Mouse (Mus musculus) limb, embryonic 11.5 days (tissue): ENCODE results near the gene Tiam1. TPM values are rescaled to one million over a fixed set of nuclear protein-coding genes. Genes with fewer than 3 reads are reported as not detected.

Experiments
- ATAC-seq: fragments of 200-750 bp; cut with Nextera tagmentation; 2 replicates; pipeline ENCODE4 v1.8.0; 2017; ENCODE audit warnings: low read depth; ENCODE audit not compliant: insufficient number of reproducible peaks, low FRiP score, low TSS enrichment
- DNase-seq: peaks from one replicate; pipeline ENCODE4 v3.0.0-alpha.2; 2015; ENCODE audit warnings: low spot score
- H3K27ac ChIP-seq: fragments of 300-500 bp; sonication (generic); replicated peaks from 2 replicates; pipeline ENCODE4 v1.5.1; 2014; ENCODE audit warnings: low read depth, mild to moderate bottlenecking, low read length
- H3K27me3 ChIP-seq: fragments of 300-500 bp; sonication (generic); 2 replicates; pipeline ENCODE4 v1.6.1; 2014; ENCODE audit warnings: mild to moderate bottlenecking, low read length, mixed read lengths; ENCODE audit not compliant: control insufficient read depth, insufficient read depth
- H3K36me3 ChIP-seq: fragments of 300-500 bp; sonication (generic); 2 replicates; pipeline ENCODE4 v1.6.1; 2014; ENCODE audit warnings: mild to moderate bottlenecking, low read length, moderate library complexity, mixed read lengths; ENCODE audit not compliant: control insufficient read depth, insufficient read depth
- H3K4me1 ChIP-seq: fragments of 300-500 bp; sonication (generic); 2 replicates; pipeline ENCODE4 v1.6.1; 2014; ENCODE audit warnings: low read length, mixed read lengths; ENCODE audit not compliant: control insufficient read depth, insufficient read depth
- H3K4me2 ChIP-seq: fragments of 300-500 bp; sonication (generic); 2 replicates; pipeline ENCODE4 v1.6.1; 2014; ENCODE audit warnings: low read depth, mild to moderate bottlenecking, moderate library complexity; ENCODE audit not compliant: severe bottlenecking
- H3K4me3 ChIP-seq: fragments of 300-500 bp; sonication (generic); 2 replicates; pipeline ENCODE4 v1.5.1; 2014; ENCODE audit warnings: low read depth, low read length
- H3K9ac ChIP-seq: fragments of 300-500 bp; sonication (generic); 2 replicates; pipeline ENCODE4 v1.6.1; 2014; ENCODE audit warnings: mild to moderate bottlenecking, low read length
- H3K9me3 ChIP-seq: fragments of 300-500 bp; sonication (generic); 2 replicates; pipeline ENCODE4 v1.6.1; 2016; ENCODE audit warnings: low read length; ENCODE audit not compliant: control insufficient read depth
- WGBS: fragments of 180-500 bp; shearing (Covaris S2); extraction: QIAGEN DNeasy Blood & Tissue Kit; methylation state at CpG from one replicate; pipeline ENCODE4 v1.1.7; 2014; 5-methylcytosine and 5-hydroxymethylcytosine counted together
- polyA plus RNA-seq: library from polyadenylated mRNA; unstranded; fragments of >200 nt; fragmentation: Nextera tagmentation; extraction: Ambion mirVana; gene quantifications from 2 replicates; pipeline ENCODE4 v1.2.1, GENCODE M21; 2014

The Tiam1 gene
- polyA plus RNA-seq, 1 experiment from 2014 or later = 53.3 TPM

DNA sequence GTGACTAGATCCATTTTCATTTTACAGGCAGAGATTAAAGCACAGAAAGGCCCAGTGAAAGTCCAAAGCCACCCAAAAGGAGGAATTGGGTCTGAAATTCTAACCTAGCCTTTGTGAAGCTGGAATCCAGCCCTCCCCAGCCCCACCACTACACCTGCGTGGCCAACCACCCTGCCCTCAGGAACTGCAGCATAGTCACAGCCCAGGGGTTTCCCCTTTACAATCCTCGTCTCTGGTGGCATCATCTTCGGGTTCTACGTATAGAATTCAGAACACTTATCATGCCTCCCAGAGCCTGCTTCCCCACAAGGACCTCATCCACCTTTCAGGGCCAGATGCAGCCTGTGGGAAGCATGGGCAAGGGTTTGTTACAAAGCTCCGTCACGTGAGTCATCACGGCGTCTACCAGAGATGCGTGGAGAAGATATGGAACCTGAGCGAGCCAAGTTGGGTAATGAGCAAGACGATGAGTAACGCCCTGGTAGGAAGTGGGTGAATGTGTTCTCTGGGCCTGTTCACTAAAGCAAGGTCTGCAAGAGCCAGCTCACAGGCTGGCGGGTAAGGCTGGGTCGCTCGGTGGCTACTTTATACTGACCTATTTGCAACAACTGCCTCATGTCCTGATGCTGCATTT, 170.6 kb downstream of the Tiam1 start:
- Histone ChIP-seq H3K9ac (no peak overlapping the region), H3K36me3 (no peaks in the 10 kb centered on the region), H3K4me2 (no peak overlapping the region), H3K4me3 (no peak overlapping the region), H3K27ac (no peak overlapping the region), H3K27me3 (no peaks in the 10 kb centered on the region), H3K9me3 (no peaks in the 10 kb centered on the region), H3K4me1 (no peaks in the 10 kb centered on the region)
- ATAC-seq = no peak
- 93% methylated on average over 15 of the region's 15 CpGs for WGBS
- DNase-seq = no peak

DNA sequence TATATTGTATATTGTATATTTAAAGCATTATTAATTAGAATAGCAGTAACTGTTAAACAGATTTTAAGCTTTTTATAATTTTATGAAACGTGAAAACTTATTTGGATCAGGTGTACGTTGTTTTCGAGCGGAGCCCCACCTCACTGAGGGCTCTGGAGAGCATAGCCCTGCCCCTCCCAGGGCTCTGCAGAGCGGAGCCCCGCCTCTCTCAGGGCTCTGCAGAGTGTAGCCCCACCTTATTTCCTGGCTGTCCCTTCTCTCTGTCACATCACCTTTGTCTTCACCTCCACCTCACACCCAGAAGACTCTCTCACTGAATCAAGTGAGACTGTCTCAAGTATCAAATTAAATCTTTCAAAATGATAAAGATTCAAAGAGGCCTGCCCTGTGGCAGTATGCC, 171.6 kb downstream of the Tiam1 start:
- Histone ChIP-seq H3K4me2 (no peak overlapping the region), H3K36me3 (no peaks in the 10 kb centered on the region), H3K27ac (no peak overlapping the region), H3K9me3 (no peaks in the 10 kb centered on the region), H3K4me1 (no peaks in the 10 kb centered on the region), H3K9ac (no peak overlapping the region), H3K4me3 (no peak overlapping the region), H3K27me3 (no peaks in the 10 kb centered on the region)
- DNase-seq = no peak
- WGBS = 89% methylated on average over 6 of the region's 6 CpGs
- no peak for ATAC-seq

DNA sequence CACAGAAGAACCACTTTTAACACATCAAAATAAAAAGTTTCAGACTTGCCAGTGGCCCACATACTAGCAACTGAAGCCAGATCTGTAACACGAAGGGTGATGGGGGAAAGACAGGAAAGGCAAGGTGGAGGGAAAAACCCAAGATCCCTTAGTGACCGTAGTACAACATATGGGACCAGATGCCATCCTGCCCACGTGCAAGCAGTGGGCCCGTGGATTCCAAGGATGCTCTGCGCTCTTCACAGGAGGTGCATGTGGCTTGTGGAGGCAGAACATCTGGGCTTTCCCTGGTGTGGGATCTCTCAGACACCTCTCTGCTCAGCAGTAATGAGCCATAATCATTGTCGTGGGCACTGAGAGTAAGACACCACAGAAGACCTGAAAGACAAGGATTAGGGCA, 175.5 kb downstream of the Tiam1 start:
- Histone ChIP-seq H3K9me3 (no peaks in the 10 kb centered on the region), H3K36me3 (no peaks in the 10 kb centered on the region), H3K27me3 (no peaks in the 10 kb centered on the region), H3K4me1 (no peaks in the 10 kb centered on the region), H3K9ac (no peak overlapping the region), H3K4me3 (no peak overlapping the region), H3K4me2 (no peak overlapping the region), H3K27ac (no peak overlapping the region)
- ATAC-seq (no peak), DNase-seq (no peak)
- WGBS = 75% methylated on average over 6 of the region's 6 CpGs

DNA sequence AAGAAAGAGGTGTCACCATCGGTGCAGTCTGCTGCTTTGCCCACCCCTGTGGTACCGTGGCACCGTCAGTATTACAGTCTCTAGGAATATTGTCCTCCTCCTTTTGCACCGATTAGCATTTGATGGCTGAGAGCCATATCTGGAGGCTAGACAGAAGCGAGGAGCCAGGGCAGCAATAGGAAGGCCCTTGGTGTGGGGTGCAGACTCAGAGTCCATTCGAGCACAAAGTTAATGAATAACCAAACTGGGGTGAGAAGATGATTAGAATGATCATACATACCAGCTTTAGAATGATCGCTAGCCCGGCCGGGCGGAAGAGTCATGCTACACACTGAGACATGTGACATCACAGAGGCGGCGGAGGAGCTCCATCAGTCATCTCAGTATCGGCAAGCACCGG, 180.7 kb downstream of the Tiam1 start:
- H3K4me2 ChIP-seq = no peak overlapping the region
- peaks cover 18% of the 10 kb centered on the region for H3K4me1 ChIP-seq

DNA sequence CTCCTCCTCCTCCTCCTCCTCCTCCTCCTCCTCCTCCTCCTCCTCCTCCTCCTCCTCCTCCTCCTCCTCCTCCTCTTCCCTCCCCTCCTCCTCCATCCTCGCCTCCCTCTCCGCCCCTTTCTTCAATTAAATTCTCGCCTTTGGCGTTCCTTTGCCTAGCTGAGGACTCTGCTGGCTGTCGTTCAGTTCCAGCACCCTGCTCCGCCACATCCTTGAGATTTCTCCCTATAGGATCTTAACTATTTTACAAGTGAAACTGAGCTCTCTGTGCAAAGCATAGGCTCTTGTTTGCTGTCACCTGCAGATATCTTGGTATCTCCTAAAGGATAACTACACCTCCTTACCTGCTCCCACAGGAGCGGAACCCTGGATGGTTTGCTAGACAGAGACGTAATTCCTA, 182.7 kb downstream of the Tiam1 start:
- Histone ChIP-seq H3K4me1 (peaks cover 18% of the 10 kb centered on the region), H3K4me3 (peak overlapping the region; percentile 42), H3K4me2 (peak overlapping the region; percentile 88), H3K9me3 (no peaks in the 10 kb centered on the region), H3K9ac (no peak overlapping the region), H3K27me3 (no peaks in the 10 kb centered on the region), H3K36me3 (no peaks in the 10 kb centered on the region), H3K27ac (no peak overlapping the region)
- ATAC-seq (no peak), DNase-seq (no peak)
- 27% methylated on average over 5 of the region's 8 CpGs for WGBS

More for the DNA sequence above, 180.7 kb downstream of the Tiam1 start:
- Histone ChIP-seq H3K9me3 (no peaks in the 10 kb centered on the region), H3K27me3 (no peaks in the 10 kb centered on the region), H3K27ac (no peak overlapping the region), H3K36me3 (no peaks in the 10 kb centered on the region), H3K9ac (no peak overlapping the region), H3K4me3 (no peak overlapping the region)
- WGBS = 97% methylated on average over 14 of the region's 14 CpGs
- no peak for ATAC-seq
- no peak for DNase-seq

DNA sequence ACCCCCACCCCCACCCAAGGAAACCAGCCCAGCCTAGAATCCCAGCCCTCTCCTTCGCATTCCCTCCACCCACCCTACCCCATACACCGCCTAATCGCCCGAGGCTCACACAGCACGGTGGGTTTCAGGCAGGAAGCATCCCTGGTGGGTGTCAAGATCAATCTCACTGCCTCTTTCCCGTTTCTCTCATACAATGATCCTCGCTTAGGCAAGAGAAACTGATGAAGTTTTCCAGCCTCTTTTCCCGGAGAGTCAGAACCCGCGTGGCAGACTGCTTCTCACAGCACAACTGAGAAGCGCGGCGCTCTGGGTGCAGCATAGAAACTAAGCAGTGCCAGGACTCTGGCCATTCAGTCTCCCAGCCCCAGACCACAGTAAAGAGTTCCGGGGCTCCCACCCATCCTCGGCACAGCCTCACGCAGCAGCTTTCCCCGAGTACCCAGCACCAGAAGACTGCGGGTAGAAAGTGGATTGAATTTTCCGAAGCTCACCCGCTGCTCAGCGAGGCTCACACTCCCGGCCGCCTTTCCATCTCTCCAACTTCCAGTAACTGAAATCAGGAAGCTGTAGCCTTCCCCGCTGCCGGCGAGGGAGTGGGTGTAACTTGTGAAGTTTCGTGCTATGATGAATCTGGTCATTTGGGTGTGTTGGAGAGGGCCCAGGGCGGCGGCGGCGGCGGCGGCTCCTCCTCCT, 183.2 kb downstream of the Tiam1 start:
- H3K4me2 ChIP-seq = peak overlapping the region; percentile 88
- no peaks in the 10 kb centered on the region for H3K36me3 ChIP-seq
- peak overlapping the region; percentile 59 for H3K9ac ChIP-seq
- H3K4me3 ChIP-seq = peak overlapping the region; percentile 42
- H3K9me3 ChIP-seq = no peaks in the 10 kb centered on the region
- peak; percentile 67 for ATAC-seq
- H3K27me3 ChIP-seq = no peaks in the 10 kb centered on the region
- under 1% methylated on average over 30 of the region's 33 CpGs for WGBS
- H3K4me1 ChIP-seq = peaks cover 18% of the 10 kb centered on the region
- H3K27ac ChIP-seq = 0 out of 2 replicates have a peak overlapping the region, but pooled peaks have one; percentile 36
- peak; percentile 64 for DNase-seq

DNA sequence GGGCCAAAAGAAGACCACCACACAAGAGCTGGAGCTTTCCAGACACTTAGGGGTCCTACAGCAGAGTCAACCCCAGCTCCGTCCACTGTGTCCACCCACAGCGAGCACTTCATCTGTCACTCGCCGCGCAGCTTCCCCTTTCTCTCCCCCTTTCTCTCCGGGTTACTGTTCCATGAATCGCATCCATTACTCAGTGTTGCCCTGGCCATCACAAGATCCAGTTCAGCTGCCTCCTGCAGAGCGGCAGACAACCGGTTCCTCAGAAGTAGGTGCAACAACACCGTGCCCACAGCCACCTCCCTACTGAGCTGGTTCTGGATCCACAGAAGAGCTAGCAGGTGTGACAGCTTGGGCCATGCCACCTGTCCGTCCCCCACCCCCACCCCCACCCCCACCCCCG, 184.6 kb downstream of the Tiam1 start:
- 25% methylated on average over 12 of the region's 12 CpGs for WGBS
- no peaks in the 10 kb centered on the region for H3K9me3 ChIP-seq
- DNase-seq = no peak
- H3K27me3 ChIP-seq = no peaks in the 10 kb centered on the region
- H3K4me1 ChIP-seq = peaks cover 25% of the 10 kb centered on the region
- no peak for ATAC-seq
- no peak overlapping the region for H3K9ac ChIP-seq
- peak overlapping the region; percentile 88 for H3K4me2 ChIP-seq
- H3K36me3 ChIP-seq = no peaks in the 10 kb centered on the region
- no peak overlapping the region for H3K27ac ChIP-seq
- H3K4me3 ChIP-seq = no peak overlapping the region

DNA sequence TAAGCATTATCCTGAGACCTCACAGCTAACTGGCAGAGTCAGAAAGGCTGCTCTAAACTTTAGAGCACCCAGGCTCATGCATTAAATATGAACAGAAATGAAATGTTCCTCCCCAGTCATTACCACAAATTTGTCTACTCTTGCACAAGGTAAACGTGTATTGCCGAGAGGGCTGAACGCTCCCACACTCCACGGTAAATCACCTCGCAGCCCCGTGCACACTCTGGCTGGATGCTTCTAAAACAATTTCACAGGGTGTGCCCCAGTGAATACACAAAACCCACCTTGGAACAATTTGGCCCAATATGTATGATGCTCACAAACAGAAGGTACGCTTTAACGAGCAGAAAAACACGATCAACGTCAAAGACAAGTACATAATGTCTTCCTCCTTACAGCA, 185.5 kb downstream of the Tiam1 start:
- Histone ChIP-seq H3K4me1 (peaks cover 27% of the 10 kb centered on the region), H3K4me3 (no peak overlapping the region)

More for the DNA sequence above, 185.5 kb downstream of the Tiam1 start:
- H3K9me3 ChIP-seq = no peaks in the 10 kb centered on the region
- no peaks in the 10 kb centered on the region for H3K27me3 ChIP-seq
- ATAC-seq (no peak), DNase-seq (no peak)
- H3K9ac ChIP-seq = no peak overlapping the region
- no peak overlapping the region for H3K4me2 ChIP-seq
- no peaks in the 10 kb centered on the region for H3K36me3 ChIP-seq
- H3K27ac ChIP-seq = no peak overlapping the region
- WGBS = 54% methylated on average over 10 of the region's 10 CpGs
